Mouse (Mus musculus): ENCODE measurements around the gene Hadha. TPM values are rescaled to one million over a fixed set of nuclear protein-coding genes. Genes with fewer than 3 reads are reported as not detected.

Hadha gene
- 82.7 and 89.1 TPM in 2 replicates for polyA plus RNA-seq (2012; rRNA removed)

DNA sequence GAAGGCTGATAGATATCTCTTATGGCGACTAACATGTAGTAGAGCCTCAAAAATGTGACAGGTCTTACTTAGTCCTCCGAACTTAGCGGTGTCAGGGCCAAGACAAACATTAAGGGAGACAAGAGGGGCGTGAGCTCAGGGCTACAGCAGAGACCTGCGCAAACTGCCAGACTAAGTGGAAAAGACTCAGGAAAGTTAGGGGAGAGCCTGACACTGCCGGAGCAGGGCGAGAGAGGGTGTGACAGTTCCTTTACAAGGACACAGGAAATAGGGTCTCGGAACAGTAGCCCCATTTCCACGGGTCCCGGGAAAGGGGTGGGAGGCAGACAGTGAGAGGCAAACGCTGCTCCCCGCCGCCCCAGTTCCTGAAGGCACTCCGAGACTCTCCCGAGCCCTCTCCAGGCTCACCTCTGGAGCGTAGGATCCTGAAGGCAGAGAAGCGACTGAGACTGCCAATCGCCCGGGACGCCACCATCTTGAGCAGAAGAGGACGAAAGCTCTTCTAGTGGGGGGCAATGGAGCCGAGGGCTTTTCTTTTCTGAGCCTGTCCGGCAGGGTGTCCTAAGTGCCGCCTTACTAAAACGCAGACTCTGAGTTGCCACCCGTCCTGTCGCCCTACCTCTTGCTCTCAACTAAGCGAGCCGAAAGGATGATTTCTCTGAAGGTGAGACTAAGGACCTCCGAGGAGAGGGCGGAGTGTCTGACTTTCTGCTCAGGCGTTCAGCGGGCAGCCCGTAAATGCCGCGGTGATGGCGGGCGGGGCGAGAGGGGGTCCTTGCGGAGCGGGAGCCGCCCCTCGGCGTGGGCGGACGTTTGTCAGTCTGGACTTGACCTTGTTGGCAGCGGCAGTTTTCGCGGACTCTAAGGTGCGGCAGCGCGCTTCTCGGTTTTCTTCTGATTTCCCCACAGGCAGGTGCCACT is at the start of gene Hadha, which contains the start of gene Hadhb:
Gene Hadha, minus strand, starts transcription at position 689 of the 921 bp plus-strand sequence.
Gene Hadhb, plus strand, starts transcription at position 775 of the 921 bp plus-strand sequence.

GRCm38 (mm10) chr5:30105668-30106300 is 49.2 kb downstream of the Hadha start, which contains the start of gene 3110082J24Rik:
TSS of gene 3110082J24Rik (minus strand) at chr5:30106086.

GRCm38 (mm10) chr5:30104841-30105667 is 49.9 kb downstream of the Hadha start, which contains the start of gene Garem2:
TSS of gene Garem2 (plus strand) at chr5:30105161.

GRCm38 (mm10) chr5:30072825-30073821 is 81.8 kb downstream of the Hadha start, which contains the start of gene Tyms:
TSS of gene Tyms (minus strand) at chr5:30073617.

Other genes with a start within 250 kb of the Hadha start
- gene Il6, start 142.0 kb downstream of the Hadha start, polyA plus RNA-seq (2012; rRNA removed) = not detected in 2 replicates
- gene Tyms, start 81.5 kb downstream of the Hadha start, polyA plus RNA-seq (2012; rRNA removed) = 198 and 209 TPM in 2 replicates
- 17.1 and 21.2 TPM in 2 replicates for gene Garem2, start 50.0 kb downstream of the Hadha start, polyA plus RNA-seq (2012; rRNA removed)
- gene 3110082J24Rik, start 49.1 kb downstream of the Hadha start, polyA plus RNA-seq (2012; rRNA removed) = 1.9 and 3.9 TPM in 2 replicates
- 81.1 and 107 TPM in 2 replicates for gene Hadhb, start 86 bp upstream of the Hadha start, polyA plus RNA-seq (2012; rRNA removed)
- gene Adgrf3, start 50.6 kb upstream of the Hadha start, polyA plus RNA-seq (2012; rRNA removed) = not detected in 2 replicates
- 22.2 and 39.6 TPM in 2 replicates for gene Selenoi, start 77.4 kb upstream of the Hadha start, polyA plus RNA-seq (2012; rRNA removed)
- gene Drc1, start 126.2 kb upstream of the Hadha start, polyA plus RNA-seq (2012; rRNA removed) = 0.52 and 0.68 TPM in 2 replicates

Data from central nervous system, embryonic 11.5 days (tissue).